In the genomic region with DNA sequence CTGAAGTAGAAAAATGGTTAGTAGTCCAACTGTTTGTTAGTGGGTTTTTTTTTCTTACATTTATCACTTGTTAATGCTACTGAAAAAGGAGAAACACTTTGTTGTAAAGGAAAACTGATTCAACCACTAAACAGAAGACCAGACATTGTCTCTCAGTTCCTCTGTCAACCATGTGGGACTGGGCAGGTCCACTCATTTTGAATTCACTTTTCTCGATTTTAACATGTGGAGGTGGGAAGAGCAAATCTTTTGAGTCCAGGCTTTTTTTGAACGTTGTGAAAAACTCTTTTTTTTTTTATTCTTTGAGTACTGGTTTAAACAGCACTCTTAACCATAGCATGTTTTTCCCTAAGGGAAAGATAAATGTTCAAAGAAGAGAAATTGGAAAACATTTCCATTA, we compare ENCODE assay signal across 18 mouse cellular contexts.
DNase-seq lines count a peak whose midpoint lies in the region; ATAC-seq and TF ChIP-seq lines count a peak whose summit lies in the region.
"Had no signal": no experiment of that assay in that cellular context is flagged by ENCODE, and none has a peak within 500 bp of the region (broad histone marks: within the 10 kb centered on the region; RNA-seq: fewer than 3 reads in every experiment).

No protein-coding gene starts in this region.

- in situ Hi-C loops in CH12.LX (cut with MboI; ENCODE audit: low pct_ligation_motif_present, low pct_unique_long_range_greater_than_20kb, low sequenced_read_pairs), result no loop called here

- no peak for TF ChIP-seq POLR2A in CH12.LX (IDR thresholded peaks at IDR 0.05; ENCODE audit: low read depth, low read length)

- dilution Hi-C loops in CH12.LX (cut with MboI; ENCODE audit: extremely low pct_ligation_motif_present, extremely low pct_unique_long_range_greater_than_20kb, low sequenced_read_pairs), result no loop called here

- H3K9me3 ChIP-seq in CH12.LX (replicated peaks; ENCODE audit: low read length), result no peaks in the 10 kb centered on the region
- H3K9me3 ChIP-seq in midbrain, embryonic 13.5 days, result no peaks in the 10 kb centered on the region
- H3K9me3 ChIP-seq: G1E had no signal

- peak; percentile 73 for TF ChIP-seq EP300 in CH12.LX (IDR thresholded peaks at IDR 0.05; ENCODE audit: low read length)

- no peak overlapping the region for H3K27ac ChIP-seq in CH12.LX (ENCODE audit: insufficient read depth, low read depth)
- H3K27ac ChIP-seq in midbrain, embryonic 13.5 days, result no peak overlapping the region

- no peaks in the 10 kb centered on the region for H3K36me3 ChIP-seq in CH12.LX (replicated peaks in 1 of 2; ENCODE audit: control insufficient read depth in 1 of 2, insufficient read depth in 1 of 2, low read length in 1 of 2)
- H3K36me3 ChIP-seq in midbrain, embryonic 13.5 days, result no peaks in the 10 kb centered on the region
- H3K36me3 ChIP-seq: G1E had no signal

- peaks cover 0 to 3% of the 10 kb centered on the region in 2 experiments; a peak in 1 of 4 replicates for H3K4me1 ChIP-seq in CH12.LX (ENCODE audit: control insufficient read depth in 1 of 2, insufficient read depth in 2 of 2)
- H3K4me1 ChIP-seq in midbrain, embryonic 13.5 days (replicated peaks), result no peaks in the 10 kb centered on the region

- WGBS in midbrain, embryonic 13.5 days, result 72% methylated on average over 2 of the region's 2 CpGs

- ATAC-seq in midbrain, embryonic 13.5 days, result no peak
- ATAC-seq: activated CD4-positive, CD25-positive, alpha-beta regulatory T cell, adult 4 months; CD4-positive, CD25-positive, alpha-beta regulatory T cell, adult 4 months; Patski had no signal

- no peak for TF ChIP-seq RAD21 in CH12.LX (IDR thresholded peaks at IDR 0.05; ENCODE audit: low read depth, low read length)

- DNase-seq in CH12.LX (ENCODE audit: extremely low read depth), result peak; percentile 15
- DNase-seq: adrenal gland, adult 2 months; adrenal gland, adult 8-10 months; adrenal gland, postnatal 10 days; adrenal gland, postnatal 14 days; adrenal gland, postnatal 25 days; adrenal gland, postnatal 36 days; B cell, adult 2 months; cerebellum, adult 11 months; cerebellum, adult 11-12 months; cerebellum, adult 18-20 months; cerebellum, adult 2 months; cerebellum, adult 8-10 months had no signal

- H3K27me3 ChIP-seq in CH12.LX (replicated peaks), result no peaks in the 10 kb centered on the region
- H3K27me3 ChIP-seq in midbrain, embryonic 13.5 days, result no peaks in the 10 kb centered on the region
- H3K27me3 ChIP-seq: Patski had no signal

- no peak overlapping the region for H3K9ac ChIP-seq in CH12.LX (ENCODE audit: insufficient read depth, low read depth)
- no peak overlapping the region for H3K9ac ChIP-seq in midbrain, embryonic 13.5 days (replicated peaks)

- H3K4me3 ChIP-seq in CH12.LX (replicated peaks in 1 of 3; ENCODE audit: low read depth in 2 of 3, low read length in 2 of 3, poor library complexity in 1 of 3), result no peak overlapping the region
- H3K4me3 ChIP-seq in midbrain, embryonic 13.5 days (replicated peaks), result no peak overlapping the region

- no peak for TF ChIP-seq CTCF in CH12.LX (conservative IDR thresholded peaks at IDR 0.05 in 1 of 2, IDR thresholded peaks at IDR 0.05 in 1 of 2; ENCODE audit: low read depth in 2 of 2, low read length in 2 of 2)

- no peaks in the 10 kb centered on the region for H3K79me2 ChIP-seq in CH12.LX (replicated peaks; ENCODE audit: control insufficient read depth, extremely low read depth, insufficient read depth, poor library complexity, severe bottlenecking)

- H3K4me2 ChIP-seq in CH12.LX (ENCODE audit: insufficient read depth, low read depth, poor library complexity, severe bottlenecking), result no peak overlapping the region
- H3K4me2 ChIP-seq in midbrain, embryonic 13.5 days (replicated peaks), result no peak overlapping the region

TF ChIP-seq in CH12.LX, 34 proteins besides CTCF, POLR2A, EP300 and RAD21:
- TF ChIP-seq MAFK (IDR thresholded peaks at IDR 0.05; ENCODE audit: insufficient replicate concordance, low read length) (no peak), JUN (IDR thresholded peaks at IDR 0.05; ENCODE audit: insufficient read depth, low read depth, low read length) (no peak), MAX (IDR thresholded peaks at IDR 0.05; ENCODE audit: low read length) (no peak), MAZ (IDR thresholded peaks at IDR 0.05; ENCODE audit: low read depth, low read length) (no peak), HCFC1 (IDR thresholded peaks at IDR 0.05; ENCODE audit: low read depth, low read length) (no peak), ZC3H11A (IDR thresholded peaks at IDR 0.05; ENCODE audit: low read depth, low read length) (no peak), E2F4 (IDR thresholded peaks at IDR 0.05; ENCODE audit: insufficient replicate concordance, low read depth, low read length) (no peak), IRF4 (IDR thresholded peaks at IDR 0.05; ENCODE audit: low read depth, low read length) (peak; percentile 50; the same call in 1 of the 2 replicates), ZNF384 (IDR thresholded peaks at IDR 0.05; ENCODE audit: low read depth, low read length) (peak; percentile 70), BHLHE40 (IDR thresholded peaks at IDR 0.05; ENCODE audit: low read depth, low read length) (no peak), ELF1 (IDR thresholded peaks at IDR 0.05; ENCODE audit: low read depth, low read length) (no peak), JUND (conservative IDR thresholded peaks at IDR 0.05; ENCODE audit: low read depth, low read length) (0 out of 2 replicates have a peak, but pooled peaks have one; percentile 24)
